Mouse (Mus musculus): ENCODE data around the gene Aars. TPM values are rescaled to one million over a fixed set of nuclear protein-coding genes. Genes with fewer than 3 reads are reported as not detected.
"Not testable (repeated sequence)": the region's sequence is repeated elsewhere in the genome, so short reads cannot be mapped to it uniquely, and the experiment has no call there.

Gene Aars
- polyA plus RNA-seq, 1 experiment, result 27.9 TPM

- 69% methylated on average over 7 of the region's 7 CpGs for WGBS
- no peak for DNase-seq (ENCODE audit: low read depth, low spot score)
These were observed 58.8 kb downstream of the Aars start for GRCm38 (mm10) chr8:111091706-111092105.

- not testable (repeated sequence) for DNase-seq (ENCODE audit: low read depth, low spot score)
These were observed 59.4 kb downstream of the Aars start, which contains the start of gene Clec18a for GRCm38 (mm10) chr8:111092326-111092725. Clec18a (minus strand) TSS chr8:111092426.

GRCm38 (mm10) chr8:111093865-111094718 is 61.1 kb downstream of the Aars start, which contains the start of gene Pdpr:
Pdpr (plus strand) TSS chr8:111094630.
- 7% methylated on average over 55 of the region's 72 CpGs for WGBS
- DNase-seq (ENCODE audit: low read depth, low spot score), result peak; percentile 52

More at GRCm38 (mm10) chr8:111092326-111092725, 59.4 kb downstream of the Aars start, which contains the start of gene Clec18a:
- 90% methylated on average over 5 of the region's 6 CpGs for WGBS

GRCm38 (mm10) chr8:111094719-111095302 is 61.9 kb downstream of the Aars start:
- DNase-seq (ENCODE audit: low read depth, low spot score), result not testable (repeated sequence)
- WGBS, result under 1% methylated on average over 58 of the region's 69 CpGs

Other genes with a start within 250 kb of the Aars start
- 12.7 and 20.0 TPM in 2 replicates for gene Il34, start 227.2 kb upstream of the Aars start, polyA plus RNA-seq (2012; rRNA removed)
- 29.3 and 36.6 TPM in 2 replicates for gene Cog4, start 186.5 kb upstream of the Aars start, polyA plus RNA-seq (2012; rRNA removed)
- 34.0 and 37.2 TPM in 2 replicates for gene Sf3b3, start 186.4 kb upstream of the Aars start, polyA plus RNA-seq (2012; rRNA removed)
- gene Fuk, start 130.7 kb upstream of the Aars start, polyA plus RNA-seq (2012; rRNA removed), result 13.2 and 25.7 TPM in 2 replicates
- 5.0 and 6.9 TPM in 2 replicates for gene St3gal2, start 113.2 kb upstream of the Aars start, polyA plus RNA-seq (2012; rRNA removed)
- 20.6 and 24.2 TPM in 2 replicates for gene Ddx19a, start 35.3 kb upstream of the Aars start, polyA plus RNA-seq (2012; rRNA removed)
- gene Ddx19b, start 1.4 kb upstream of the Aars start, polyA plus RNA-seq (2012; rRNA removed), result 3.5 and 4.3 TPM in 2 replicates
- gene Exosc6, start 23.2 kb downstream of the Aars start, polyA plus RNA-seq (2012; rRNA removed), result 0.10 TPM in 1 of 2 replicates, not detected in the other
- 0.05 TPM in 1 of 2 replicates, not detected in the other for gene Clec18a, start 59.3 kb downstream of the Aars start, polyA plus RNA-seq (2012; rRNA removed)
- 3.0 and 10.6 TPM in 2 replicates for gene Pdpr, start 61.5 kb downstream of the Aars start, polyA plus RNA-seq (2012; rRNA removed)
- gene Glg1, start 226.1 kb downstream of the Aars start, polyA plus RNA-seq (2012; rRNA removed), result 21.0 and 28.7 TPM in 2 replicates

Measured in large intestine, adult 2 months (tissue).